Mouse (Mus musculus): ENCODE data around the gene Faxc. TPM values are rescaled to one million over a fixed set of nuclear protein-coding genes. Genes with fewer than 3 reads are reported as not detected.

The Faxc gene
- total RNA-seq, 4 experiments from 2014 or later: 62.5 to 75.9 (median 68.3) TPM

GRCm38 (mm10) chr4:22029951-22030350, 98.8 kb downstream of the Faxc start:
- no peak for DNase-seq (ENCODE audit: low spot score in 2 of 2)

Other genes with a start within 250 kb of the Faxc start
- gene Prdm13, start 245.4 kb upstream of the Faxc start, total RNA-seq (2022): under 1 TPM in 1 of 4 experiments, not detected in 3; 0.15 TPM
- 10 to 100 TPM; 31.8 to 37.5 (median 32.8) TPM for gene Ccnc, start 203.6 kb upstream of the Faxc start, total RNA-seq (2022)
- 10 to 100 TPM; 42.2 to 48.4 (median 46.9) TPM for gene Usp45, start 164.2 kb upstream of the Faxc start, total RNA-seq (2022)
- gene Tstd3, start 164.1 kb upstream of the Faxc start, total RNA-seq (2022): 10 to 100 TPM; 24.4 to 26.5 (median 25.7) TPM
- gene Pnisr, start 83.7 kb upstream of the Faxc start, total RNA-seq (2022): 100 to 1,000 TPM; 150 to 198 (median 173) TPM
- 10 to 100 TPM; 12.4 to 14.7 (median 13.7) TPM for gene Coq3, start 51.7 kb upstream of the Faxc start, total RNA-seq (2022)

Measured in left cerebral cortex, adult 8-10 months (tissue).